Mouse (Mus musculus) layer of hippocampus, postnatal 10 days (tissue): ENCODE measurements around the gene Gsn. TPM values are rescaled to one million over a fixed set of nuclear protein-coding genes. Genes with fewer than 3 reads are reported as not detected.

Source experiments
- DNase-seq, 2 experiments: peaks; one replicate each; pipeline ENCODE4 v3.0.0; 2021; ENCODE audit warnings: low spot score in 2 of 2
- long read RNA-seq: library from polyadenylated mRNA; stranded (forward); transcript quantifications from one replicate; pipeline ENCODE4 v2.0.0, GENCODE M21; 2023
- total RNA-seq, 2 experiments: library from RNA; stranded (reverse); gene quantifications; 2 replicates each; pipeline ENCODE4 v1.2.3; 2021

Gene Gsn
- total RNA-seq: 10 to 100 TPM; 23.9 to 24.2 TPM
- long read RNA-seq, transcript Gsn-205 (18 exons, 2,607 nt): major isoform, 18 of 36 reads
- long read RNA-seq, transcript Gsn-201 (17 exons, 2,653 nt): minor isoform, 7 of 36 reads
- long read RNA-seq, partial matches to known transcripts: 4 of 36 reads
- long read RNA-seq, other reads (novel, unspliced or antisense): 7 of 36 reads

DNA sequence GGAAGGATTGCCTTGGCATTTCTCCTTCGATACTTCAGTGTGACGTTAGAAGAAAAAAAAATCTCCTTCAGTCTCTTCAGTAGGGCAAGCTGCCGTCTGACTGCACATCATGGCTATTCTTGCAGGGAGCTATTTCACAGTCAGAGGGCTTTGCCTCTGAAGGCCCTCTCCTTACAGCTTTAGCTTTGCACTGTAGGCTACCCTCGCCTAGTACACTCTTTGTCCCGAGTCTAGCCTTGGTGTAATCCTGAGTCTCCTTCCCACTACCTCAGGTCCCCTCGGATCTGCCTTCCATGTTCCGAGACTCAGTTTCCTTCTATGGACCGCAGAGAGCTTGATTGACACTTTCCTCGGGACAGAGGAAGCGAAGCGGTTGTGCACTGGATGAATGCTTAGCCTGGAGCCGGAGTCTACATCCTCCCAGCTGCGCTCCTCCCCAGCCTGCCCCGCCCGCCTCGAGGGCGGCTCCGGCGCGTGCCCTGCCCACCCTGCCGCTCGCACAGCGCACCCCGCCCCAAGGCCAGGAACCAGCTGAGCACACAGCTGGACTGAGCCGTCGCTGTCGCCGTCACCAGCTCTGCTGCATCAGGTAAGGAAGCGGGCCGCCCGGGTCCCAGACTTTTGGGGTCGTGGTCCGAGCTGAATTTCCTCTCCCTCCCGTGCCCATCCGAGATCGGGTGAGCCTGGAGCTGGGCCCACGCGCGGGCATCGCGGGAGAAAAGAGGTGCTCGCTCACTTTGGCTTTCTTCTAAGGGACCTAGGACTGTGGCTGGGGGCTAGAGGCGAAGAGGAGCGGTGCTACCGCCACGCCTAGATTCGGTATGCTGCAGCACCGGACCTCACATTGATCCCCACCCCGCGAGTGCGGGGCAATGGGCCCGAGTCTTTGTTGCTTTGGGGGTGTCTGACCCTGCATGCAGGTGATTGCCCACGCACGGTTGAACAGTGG is at the start of gene Gsn:
TSS of gene Gsn (plus strand) at position 496 of the 949 bp plus-strand sequence.
- peak; percentile 37 to 66 for DNase-seq

DNA sequence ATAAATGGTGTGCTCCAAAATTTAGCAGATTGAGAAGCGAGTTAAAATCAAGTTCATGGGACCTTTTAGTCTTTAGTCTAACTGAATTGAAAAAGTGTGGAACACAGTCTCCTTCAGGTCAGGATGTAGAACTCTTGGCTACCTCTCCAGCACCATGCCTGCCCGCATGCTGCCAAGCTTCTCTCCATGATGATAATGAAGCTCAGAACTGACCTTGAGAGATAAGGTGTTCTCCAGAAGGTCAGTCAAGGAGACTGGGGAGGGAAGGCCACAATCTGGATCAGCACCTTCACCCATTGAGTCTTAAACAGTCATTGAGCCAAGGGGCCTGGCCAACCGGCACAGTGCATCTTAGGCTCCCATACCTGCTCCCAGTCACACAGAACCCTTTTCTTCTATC is 49.4 kb upstream of the Gsn start:
- no peak for DNase-seq

DNA sequence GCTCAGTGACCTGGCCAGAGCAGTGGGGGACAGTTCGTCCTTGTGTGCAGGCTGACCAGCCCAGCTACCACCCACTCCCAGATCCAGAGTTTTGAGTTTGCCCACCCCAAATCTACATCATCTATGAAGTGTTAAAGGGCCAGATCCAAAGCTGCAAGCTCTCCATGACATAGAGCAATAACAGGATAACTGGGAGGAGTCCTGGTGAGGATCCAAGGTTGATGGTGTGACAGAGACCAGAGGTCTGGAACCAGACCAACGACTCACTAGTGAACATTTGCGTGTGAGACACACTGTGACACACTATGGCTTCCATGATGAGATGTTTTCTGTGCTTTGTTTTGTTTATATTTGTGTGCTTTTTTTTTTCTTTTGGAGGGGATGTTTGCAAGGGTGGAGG is 48.1 kb upstream of the Gsn start:
- DNase-seq: no peak

DNA sequence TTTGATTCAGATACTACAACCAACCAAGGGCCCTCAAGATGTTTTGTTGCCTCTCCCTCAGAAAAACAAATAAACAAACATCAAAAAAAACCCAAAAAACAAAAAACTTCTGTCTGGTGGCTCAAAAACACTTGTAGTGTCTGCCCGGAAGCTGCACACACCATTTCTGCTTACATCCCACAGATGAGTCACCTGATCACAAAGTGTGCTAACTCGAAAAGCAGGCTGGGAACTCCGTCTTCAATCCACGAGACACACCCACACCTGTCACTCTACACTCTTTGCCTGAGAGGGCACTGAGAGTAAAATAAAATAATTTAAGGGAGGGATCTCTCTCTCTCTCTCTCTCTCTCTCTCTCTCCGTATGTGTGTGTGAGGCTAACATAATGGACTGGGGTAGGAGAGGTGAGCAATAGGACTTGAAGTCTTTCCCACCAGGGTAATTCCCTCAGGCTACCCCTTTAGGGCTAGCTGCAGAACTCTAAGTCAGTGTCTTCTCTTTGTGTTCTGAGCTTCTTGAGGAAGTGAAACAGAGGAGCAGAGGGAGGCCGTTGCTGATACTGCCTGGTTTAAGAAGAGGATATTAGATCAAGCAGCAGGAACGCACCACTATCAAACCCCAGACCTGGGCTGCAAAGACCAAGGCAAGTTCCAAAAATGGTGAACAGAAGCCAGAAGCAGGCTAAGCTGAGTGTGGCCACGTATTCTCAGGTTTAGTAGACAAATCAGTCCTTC is 47.1 kb upstream of the Gsn start:
- DNase-seq: no peak

DNA sequence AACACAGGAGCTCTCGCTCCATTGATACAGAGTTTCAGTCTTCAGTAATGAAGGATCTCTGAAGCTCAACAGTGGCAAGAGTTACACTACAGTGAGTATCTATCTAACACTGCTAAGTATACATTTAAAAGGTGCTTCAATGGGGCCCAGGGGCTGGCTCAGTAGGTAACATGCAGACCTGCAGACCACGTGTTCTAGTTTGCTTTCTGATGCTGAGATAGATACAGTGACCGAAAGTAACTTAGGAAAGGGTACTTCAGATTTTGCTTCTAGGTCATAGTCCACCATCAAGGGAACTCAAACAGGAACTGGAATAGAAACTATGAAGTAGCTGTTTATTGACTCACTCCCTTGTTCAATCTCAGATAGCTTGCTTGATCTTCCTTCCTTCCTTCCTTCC is 44.5 kb upstream of the Gsn start:
- no peak for DNase-seq

DNA sequence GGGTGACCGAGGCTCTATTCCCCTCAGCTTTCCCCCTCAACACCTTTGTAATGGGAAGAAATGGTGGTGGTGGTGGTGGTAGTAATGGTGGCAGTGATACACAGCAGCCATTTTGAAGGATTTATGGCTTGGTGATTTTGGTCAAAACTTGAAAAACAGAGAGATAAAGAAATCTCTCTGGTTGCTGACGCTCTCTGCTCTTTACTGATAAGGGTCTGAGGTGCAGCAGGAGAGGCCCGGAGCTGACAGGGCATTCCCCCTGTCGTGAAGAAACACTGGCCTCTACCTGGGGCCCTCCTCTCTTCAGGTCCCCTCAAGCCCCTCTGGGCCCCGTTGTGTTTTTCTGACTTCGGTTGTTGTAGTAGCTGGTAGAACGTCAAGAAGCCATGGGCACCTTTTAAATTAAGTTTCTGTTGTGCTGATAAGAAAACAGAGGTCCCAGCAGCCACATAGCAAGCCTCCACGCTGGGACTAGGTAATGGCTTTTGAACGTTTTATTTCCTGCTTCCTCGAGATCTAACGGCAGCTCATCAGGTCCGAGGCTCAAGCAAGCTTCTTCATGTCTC is 42.8 kb upstream of the Gsn start:
- no peak for DNase-seq

DNA sequence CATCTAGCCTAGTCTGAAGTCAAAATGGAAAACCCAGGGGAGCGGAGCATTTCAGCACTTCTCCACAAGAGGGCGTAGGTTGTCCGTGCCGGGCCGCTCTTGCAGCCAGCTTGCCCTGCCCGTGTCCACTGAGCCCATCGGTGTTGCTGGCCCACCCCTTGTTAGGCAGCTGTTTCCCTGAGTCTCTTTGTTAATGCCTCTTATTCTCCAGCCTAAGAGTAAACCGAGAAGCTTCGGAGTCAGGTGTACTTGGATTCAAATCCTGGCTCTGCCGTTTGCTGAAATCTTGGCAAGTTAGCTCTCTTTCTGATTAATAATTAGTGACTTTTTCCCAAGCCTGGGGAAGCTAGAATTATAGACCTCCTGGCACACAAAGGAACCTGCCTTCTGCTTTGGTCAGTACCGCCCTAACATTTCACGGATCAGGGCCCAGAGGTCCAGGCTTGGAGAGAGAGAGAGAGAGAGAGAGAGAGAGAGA is 41.3 kb upstream of the Gsn start:
- peak; percentile 89 to 90 for DNase-seq

DNA sequence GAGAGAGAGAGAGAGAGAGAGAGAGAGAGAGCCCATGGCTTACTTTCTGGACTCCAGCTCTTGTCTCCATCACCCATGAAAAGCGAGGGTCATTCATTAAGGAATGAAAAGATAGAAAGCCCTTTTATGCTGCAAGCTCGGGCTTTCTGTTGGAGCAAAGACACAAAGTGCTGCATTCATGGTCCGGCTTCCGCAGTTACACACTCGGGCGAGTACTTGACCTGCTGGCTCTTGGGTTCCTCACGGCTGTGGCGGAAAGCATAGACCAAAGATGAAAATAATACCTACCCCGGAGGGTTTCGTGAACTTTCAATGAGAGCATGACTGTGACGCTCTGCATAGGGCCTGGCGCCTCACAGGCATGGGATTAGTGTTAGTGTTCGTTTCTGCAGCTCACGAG is 40.8 kb upstream of the Gsn start:
- DNase-seq: peak; percentile 21 to 22

DNA sequence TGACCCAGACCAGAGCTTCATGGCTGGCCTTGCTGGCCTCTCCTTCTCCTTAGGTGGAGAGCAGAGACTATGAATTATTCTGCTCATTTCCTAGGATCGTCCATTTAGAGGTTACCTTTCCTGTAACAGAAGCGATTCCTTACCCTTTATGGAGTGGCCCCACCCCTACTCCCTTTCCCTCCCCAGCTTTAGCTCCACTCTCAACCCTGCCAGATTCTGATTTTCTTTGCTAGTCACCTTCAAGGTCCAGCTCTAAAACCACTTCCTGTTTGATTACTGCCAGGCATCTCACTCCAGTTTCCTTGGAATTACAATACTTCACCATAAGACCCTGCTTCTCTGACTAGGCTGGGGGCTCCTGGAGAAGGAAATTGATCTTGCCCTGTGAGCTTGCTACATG is 39.5 kb upstream of the Gsn start:
- no peak for DNase-seq

DNA sequence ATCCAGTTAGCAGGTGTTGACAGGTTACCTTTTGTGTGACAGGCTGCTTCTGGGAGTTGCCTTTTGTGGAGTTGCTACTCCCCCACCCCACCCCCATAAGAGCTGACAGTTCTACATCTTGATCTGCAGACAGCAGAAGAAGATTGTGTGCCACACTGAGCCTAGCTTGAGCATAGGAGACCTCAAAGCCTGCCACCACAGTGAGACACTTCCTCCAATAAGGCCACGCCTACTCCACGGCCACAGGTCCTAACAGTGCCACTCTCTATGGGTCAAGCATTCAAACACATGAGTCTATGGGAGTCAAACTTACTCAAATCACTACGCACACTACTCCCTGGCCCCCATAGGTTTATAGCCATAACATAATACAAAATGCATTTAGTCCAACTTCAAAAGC is 37.4 kb upstream of the Gsn start:
- DNase-seq: no peak

DNA sequence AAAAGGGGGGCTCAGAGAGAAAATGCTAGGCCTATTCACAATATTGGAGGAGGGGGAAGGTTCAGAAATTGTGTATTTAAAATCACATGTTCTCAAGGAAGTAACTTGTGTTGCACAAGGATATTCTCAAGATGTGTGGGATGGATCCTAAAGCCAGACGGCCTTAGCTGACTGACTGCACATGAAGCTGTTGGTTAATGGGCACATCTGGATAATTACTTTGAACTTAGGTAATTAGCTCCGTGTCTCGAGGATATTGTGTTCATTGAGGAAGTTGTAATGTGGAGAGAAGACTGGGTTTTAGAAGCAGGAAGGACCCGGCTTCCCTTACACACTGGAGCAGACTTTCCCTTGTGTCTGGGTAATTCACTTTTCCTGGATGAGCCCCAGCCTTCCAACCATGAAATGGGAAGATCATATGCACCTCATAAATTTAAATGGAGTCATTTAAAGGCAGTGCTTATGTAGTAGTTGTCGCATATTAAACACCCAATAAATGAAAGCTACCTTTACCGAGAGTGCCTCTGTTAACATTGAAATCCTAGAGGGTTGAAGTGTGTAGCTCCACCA is 33.3 kb upstream of the Gsn start:
- DNase-seq: no peak

DNA sequence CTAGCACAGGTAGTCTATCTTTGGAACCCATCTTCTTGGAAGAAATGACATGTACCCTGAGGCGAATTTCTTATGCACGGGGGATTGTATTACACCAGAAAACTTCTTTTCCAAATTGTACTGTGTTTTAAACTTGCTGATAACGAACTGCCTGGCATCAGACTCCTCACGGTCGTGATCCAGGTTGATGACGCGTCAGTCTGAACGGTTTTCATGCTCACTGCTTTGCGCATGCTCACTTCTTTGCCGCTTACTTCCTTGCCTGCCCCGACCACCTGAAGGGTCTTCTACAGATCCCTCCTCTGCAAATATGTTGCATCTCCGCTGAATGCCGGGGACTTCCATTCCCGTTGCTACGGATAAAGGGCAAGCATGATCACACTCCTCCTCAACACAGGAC is 31.9 kb upstream of the Gsn start:
- no peak for DNase-seq

DNA sequence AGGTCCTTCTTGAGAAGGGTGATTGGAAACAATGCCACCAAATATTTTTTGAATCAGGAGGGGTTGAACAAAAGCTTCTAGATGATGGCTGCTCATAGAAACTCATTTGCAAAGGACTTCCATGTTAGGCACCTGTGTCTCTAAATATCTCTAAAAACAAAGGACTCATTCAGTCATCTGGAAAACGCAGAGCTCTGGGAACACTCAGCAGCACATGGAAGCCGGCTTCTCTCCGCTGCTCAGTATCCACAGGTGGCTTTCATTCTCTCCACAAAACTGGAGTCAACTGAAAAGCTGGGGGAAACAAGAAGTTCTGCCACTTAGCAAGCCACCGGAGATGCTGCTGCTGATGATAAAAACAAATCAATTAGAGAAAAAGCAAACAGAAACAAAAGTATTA is 28.0 kb upstream of the Gsn start:
- DNase-seq: no peak

DNA sequence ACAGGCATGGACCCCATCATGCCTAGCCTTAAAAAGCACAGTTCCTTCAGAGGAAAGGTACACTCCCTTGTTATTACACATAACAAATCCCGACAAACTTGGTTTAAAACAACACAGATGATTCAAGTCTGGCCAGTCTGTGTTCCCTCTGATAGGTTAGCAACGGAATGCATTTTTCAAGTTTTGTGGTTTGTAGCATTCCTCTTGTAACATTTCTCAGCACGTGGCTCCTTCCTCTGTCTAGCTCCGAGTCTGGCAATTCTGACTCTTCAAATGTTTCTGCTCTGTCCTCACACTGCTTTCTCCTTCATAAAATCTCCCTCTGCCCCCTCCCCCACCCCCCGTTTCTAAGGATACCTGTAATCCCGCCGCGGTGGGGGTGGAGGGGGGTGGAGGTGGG is 26.0 kb upstream of the Gsn start:
- DNase-seq: no peak

DNA sequence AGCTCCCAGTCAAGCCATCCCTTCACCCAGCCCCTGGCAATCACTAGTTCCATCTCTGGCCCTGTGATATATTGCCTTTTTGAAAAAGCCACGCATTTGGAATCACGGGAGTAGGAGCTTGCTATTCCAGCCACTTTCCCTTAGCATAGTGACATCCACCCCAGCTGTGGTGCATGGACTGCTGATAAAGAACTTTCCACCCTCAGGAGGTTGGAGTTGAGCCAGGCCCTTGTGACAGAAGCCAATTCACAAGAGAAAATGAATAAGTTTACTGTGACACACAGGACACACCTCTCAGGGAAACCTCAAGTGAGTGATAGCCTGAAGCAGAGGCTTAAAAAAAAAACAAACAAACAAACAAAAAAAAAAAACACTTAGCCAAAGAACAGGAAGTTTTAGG is 24.3 kb upstream of the Gsn start:
- DNase-seq: no peak

DNA sequence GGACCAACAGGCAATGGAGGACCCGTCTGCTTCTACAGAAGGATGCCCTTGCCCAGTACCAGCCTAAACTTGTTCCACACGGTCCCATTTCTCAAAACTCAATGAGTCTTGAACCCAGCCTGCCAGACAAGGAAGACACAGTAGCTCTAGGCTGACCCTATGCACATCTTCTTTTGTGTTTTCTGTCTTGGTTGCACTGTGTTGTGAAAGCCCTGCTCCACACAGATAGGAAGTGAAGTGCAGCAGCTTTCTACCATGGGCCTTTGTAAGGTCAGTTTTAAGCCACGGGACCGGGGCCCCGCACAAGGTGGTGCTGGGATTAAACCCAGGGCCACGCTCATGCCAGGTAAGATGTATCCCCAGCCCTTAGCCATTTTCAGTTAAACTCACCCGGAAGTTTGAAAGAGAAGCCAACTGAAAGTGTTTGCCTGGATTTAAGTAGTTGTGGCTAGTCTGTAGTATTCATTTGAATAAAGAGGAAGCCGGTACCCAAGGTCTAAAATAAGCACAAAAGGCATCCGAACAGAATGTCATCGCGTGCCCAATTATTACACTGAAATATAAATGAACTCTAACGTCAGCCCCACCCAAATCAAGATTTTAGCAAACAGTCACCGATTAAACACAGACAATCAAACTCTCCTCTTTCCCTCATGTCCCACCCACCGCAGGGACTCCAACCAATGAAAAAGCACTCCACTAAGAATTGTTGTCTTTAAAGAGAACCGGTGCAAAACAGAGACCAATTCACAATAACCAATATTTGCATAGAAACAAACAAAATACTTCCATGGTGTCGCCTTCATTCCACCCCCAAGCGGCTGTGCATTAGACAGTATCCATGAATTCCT is 23.4 kb upstream of the Gsn start:
- DNase-seq: no peak

DNA sequence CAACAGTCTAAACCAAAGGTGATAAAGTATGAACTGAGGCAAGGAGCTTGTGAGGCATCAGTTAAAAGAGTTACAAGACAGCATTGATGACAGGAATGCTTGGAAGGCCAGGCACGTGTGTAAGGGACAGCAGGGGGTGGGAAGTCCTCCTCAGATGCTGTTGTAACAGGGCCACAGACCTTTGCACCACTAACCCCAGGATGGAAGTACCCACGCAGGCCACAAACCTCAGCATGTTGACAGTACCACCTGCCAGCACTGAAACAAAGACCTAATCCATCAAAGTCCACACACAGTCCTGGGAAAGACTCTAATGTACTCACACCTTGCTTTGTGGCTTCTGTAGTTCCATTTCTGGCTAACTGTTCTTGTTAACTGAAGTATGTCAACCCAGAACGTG is 22.3 kb upstream of the Gsn start:
- no peak for DNase-seq

DNA sequence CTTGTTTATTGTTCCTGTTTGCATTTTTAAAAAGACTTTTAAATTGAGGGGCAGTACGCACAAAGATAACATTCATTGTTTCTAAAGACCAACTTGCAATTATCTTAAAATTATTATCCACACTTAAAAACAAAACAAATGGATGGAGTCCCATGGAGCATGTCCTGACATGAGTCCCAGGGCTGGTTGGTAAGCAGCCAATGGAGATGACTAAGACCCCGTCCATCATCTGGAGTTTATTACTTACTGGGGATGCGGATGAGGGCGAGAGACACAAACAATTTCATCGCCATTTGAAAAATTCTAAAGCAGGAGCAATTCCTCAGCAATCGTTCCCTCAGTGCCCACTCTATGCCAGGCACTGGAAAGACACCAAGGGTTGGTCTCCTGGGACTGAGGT is 21.2 kb upstream of the Gsn start:
- DNase-seq: no peak

DNA sequence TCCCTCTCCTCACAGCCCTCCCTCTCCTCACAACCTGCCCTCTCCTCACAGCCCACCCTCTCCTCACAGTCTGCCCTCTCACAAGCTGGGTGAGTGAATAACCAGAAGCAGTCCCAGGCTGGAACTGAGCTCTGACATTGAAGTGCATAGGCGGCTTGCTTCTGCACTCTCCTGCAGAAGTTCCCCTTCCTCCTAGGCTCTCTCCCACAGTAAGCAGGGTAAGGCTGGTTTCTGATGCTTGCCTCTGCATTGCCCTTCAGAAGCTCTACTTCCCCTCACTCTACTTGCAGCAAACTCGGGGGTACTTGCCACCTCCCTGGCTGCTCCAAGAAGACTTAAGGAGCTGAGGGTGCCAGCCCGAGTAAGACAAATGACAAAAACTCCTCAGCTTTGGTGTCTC is 11.9 kb upstream of the Gsn start:
- DNase-seq: no peak

DNA sequence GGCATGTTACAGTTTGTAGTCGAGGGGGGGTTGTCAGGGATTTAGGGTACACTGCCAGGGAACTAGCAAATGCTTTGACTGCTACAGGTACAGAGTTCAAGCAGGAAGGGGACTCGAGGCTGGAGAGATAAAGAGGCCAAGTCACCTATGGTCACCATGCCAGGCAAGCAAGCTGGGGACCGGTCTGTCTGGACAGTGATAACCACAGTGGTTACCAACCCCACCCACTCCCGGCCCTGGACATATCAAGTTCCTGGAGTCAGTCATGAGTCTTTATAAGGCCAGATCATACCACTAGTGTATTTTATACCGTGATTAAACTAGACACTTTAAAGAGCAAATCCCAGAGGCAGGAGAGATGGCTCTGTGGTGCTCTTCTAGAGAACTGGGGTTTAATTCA is 8.4 kb upstream of the Gsn start:
- DNase-seq: no peak
